Mouse (Mus musculus) G1E (cell line): ENCODE measurements around the gene Tnfrsf23.

Experiments
- CTCF ChIP-seq: IDR thresholded peaks from 2 replicates; pipeline ENCODE4 v1.5.1; 2012; ENCODE audit warnings: low read depth, low read length, inconsistent platforms, mixed read lengths
- GATA1 ChIP-seq: IDR thresholded peaks from 2 replicates; pipeline ENCODE4 v1.6.1; 2012; ENCODE audit warnings: borderline replicate concordance, low read length, inconsistent platforms, mixed read lengths
- GATA2 ChIP-seq: IDR thresholded peaks from 2 replicates; pipeline ENCODE4 v1.6.1; 2012; ENCODE audit warnings: low read depth, low read length, inconsistent platforms, borderline replicate concordance
- POLR2AphosphoS5 ChIP-seq: IDR thresholded peaks from 2 replicates; pipeline ENCODE4 v1.6.1; 2012; ENCODE audit warnings: low read depth, low read length, inconsistent platforms; ENCODE audit not compliant: insufficient replicate concordance
- TAL1 ChIP-seq: conservative IDR thresholded peaks from 2 replicates; pipeline ENCODE4 v1.6.1; 2012; ENCODE audit warnings: low read depth, low read length, inconsistent platforms, mixed read lengths

GRCm38 (mm10) chr7:143689481-143689880, 3.8 kb upstream of the Tnfrsf23 start:
- TF ChIP-seq CTCF, result no peak
- TF ChIP-seq POLR2AphosphoS5, result no peak
- no peak for TF ChIP-seq GATA1
- no peak for TF ChIP-seq TAL1
- no peak for TF ChIP-seq GATA2
